9 mouse cellular contexts compared by ENCODE assay signal in genomic region chr2:153953836-153954235, GRCm38 (mm10). TPM values are rescaled to one million over a fixed set of nuclear protein-coding genes. Genes with fewer than 3 reads are reported as not detected.
A peak's percentile ranks its signal among the peaks of the same experiment; 100 is the strongest.
DNase-seq lines count a peak whose midpoint lies in the region; ATAC-seq and TF ChIP-seq lines count a peak whose summit lies in the region.
"Had no signal": no experiment of that assay in that cellular context is flagged by ENCODE, and none has a peak within 500 bp of the region (broad histone marks: within the 10 kb centered on the region; RNA-seq: fewer than 3 reads in every experiment).

No protein-coding gene starts in this region.

- no peaks in the 10 kb centered on the region for H3K4me1 ChIP-seq in hindbrain, embryonic 12.5 days
- 0 out of 2 replicates have a peak, but pooled peaks cover 3% of the 10 kb centered on the region for H3K4me1 ChIP-seq in limb, embryonic 15.5 days

- no peak overlapping the region for H3K27ac ChIP-seq in left cerebral cortex, adult 2 months
- no peak overlapping the region for H3K27ac ChIP-seq in hindbrain, embryonic 12.5 days
- H3K27ac ChIP-seq in limb, embryonic 15.5 days, result no peak overlapping the region

- H3K4me3 ChIP-seq in left cerebral cortex, adult 2 months, result no peak overlapping the region
- H3K4me3 ChIP-seq in hindbrain, embryonic 12.5 days, result no peak overlapping the region
- H3K4me3 ChIP-seq in limb, embryonic 15.5 days, result no peak overlapping the region

- intact Hi-C loops in left cerebral cortex, adult 2 months (cut with DNase I), result loop anchor here (5.0 kb wide), 2 partner anchors 142 to 287 kb away; no protein-coding TSS in a partner anchor
- intact Hi-C loops in left cerebral cortex, postnatal 36 days (cut with DNase I), result no loop called here

- DNase-seq in left cerebral cortex, adult 2 months (ENCODE audit: extremely low spot score in 1 of 2, low spot score in 2 of 2), result no peak
- DNase-seq in left cerebral cortex, postnatal 36 days (ENCODE audit: low spot score in 2 of 2), result no peak
- peak; percentile 95 for DNase-seq in R1 (ENCODE audit: low read depth, low spot score)
- peak; percentile 85 for DNase-seq in embryo, embryonic 11 days
- DNase-seq in natural killer cell, adult 2 months (ENCODE audit: low spot score in 2 of 2), result peak; percentile 36 to 49

- no peaks in the 10 kb centered on the region for H3K27me3 ChIP-seq in hindbrain, embryonic 12.5 days
- H3K27me3 ChIP-seq in limb, embryonic 15.5 days, result no peaks in the 10 kb centered on the region

- ATAC-seq in hindbrain, embryonic 12.5 days (ENCODE audit: low FRiP score), result no peak
- no peak for ATAC-seq in limb, embryonic 15.5 days (ENCODE audit: insufficient number of reproducible peaks, low FRiP score, low TSS enrichment, low read depth)
- no peak for ATAC-seq in monocyte, adult 5-6 weeks (replicated peaks; ENCODE audit: insufficient number of reproducible peaks, low FRiP score, low TSS enrichment, poor library complexity, severe bottlenecking)

- 14% methylated on average over 6 of the region's 6 CpGs for WGBS in hindbrain, embryonic 12.5 days
- WGBS in limb, embryonic 15.5 days, result 12% methylated on average over 6 of the region's 6 CpGs

- no peak overlapping the region for H3K9ac ChIP-seq in hindbrain, embryonic 12.5 days
- H3K9ac ChIP-seq in limb, embryonic 15.5 days, result no peak overlapping the region

- no peaks in the 10 kb centered on the region for H3K36me3 ChIP-seq in hindbrain, embryonic 12.5 days
- no peaks in the 10 kb centered on the region for H3K36me3 ChIP-seq in limb, embryonic 15.5 days

- peak; percentile 54 for TF ChIP-seq CTCF in left cerebral cortex, adult 2 months (IDR thresholded peaks at IDR 0.05)

- no peaks in the 10 kb centered on the region for H3K9me3 ChIP-seq in hindbrain, embryonic 12.5 days (replicated peaks)
- no peaks in the 10 kb centered on the region for H3K9me3 ChIP-seq in limb, embryonic 15.5 days

- H3K4me2 ChIP-seq in hindbrain, embryonic 12.5 days (replicated peaks), result peak overlapping the region; percentile 33
- H3K4me2 ChIP-seq in limb, embryonic 15.5 days, result 0 out of 2 replicates have a peak overlapping the region, but pooled peaks have one; percentile 21

RNA-seq across cellular contexts. Expression of gene Bpifb4, which starts 15.8 kb away (rescaled TPM):
- total RNA-seq in left cerebral cortex, adult 2 months (2021), result not detected
- total RNA-seq in left cerebral cortex, postnatal 36 days (2021), result not detected
- not detected in 2 replicates for polyA plus RNA-seq in hindbrain, embryonic 12.5 days (2016; fragmentation: Nextera tagmentation; extraction: Ambion mirVana)
- polyA plus RNA-seq in limb, embryonic 15.5 days (2015; fragmentation: Nextera tagmentation; extraction: Ambion mirVana), result not detected in 2 replicates
- not detected in 3 replicates for total RNA-seq in monocyte, adult 5-6 weeks (2017)

RNA-seq across cellular contexts. Expression of gene Bpifa6, which starts 20.9 kb away (rescaled TPM):
- total RNA-seq in left cerebral cortex, adult 2 months (2021), result not detected
- total RNA-seq in left cerebral cortex, postnatal 36 days (2021), result not detected
- not detected in 2 replicates for polyA plus RNA-seq in hindbrain, embryonic 12.5 days (2016; fragmentation: Nextera tagmentation; extraction: Ambion mirVana)
- not detected in 2 replicates for polyA plus RNA-seq in limb, embryonic 15.5 days (2015; fragmentation: Nextera tagmentation; extraction: Ambion mirVana)
- not detected in 3 replicates for total RNA-seq in monocyte, adult 5-6 weeks (2017)
- polyA plus RNA-seq: frontal cortex, adult 2 months had no signal

RNA-seq across cellular contexts. Expression of gene Bpifb3, which starts 35.8 kb away (rescaled TPM):
- not detected for total RNA-seq in left cerebral cortex, adult 2 months (2021)
- not detected for total RNA-seq in left cerebral cortex, postnatal 36 days (2021)
- polyA plus RNA-seq in hindbrain, embryonic 12.5 days (2016; fragmentation: Nextera tagmentation; extraction: Ambion mirVana), result not detected in 2 replicates
- polyA plus RNA-seq in limb, embryonic 15.5 days (2015; fragmentation: Nextera tagmentation; extraction: Ambion mirVana), result not detected in 2 replicates
- not detected in 3 replicates for total RNA-seq in monocyte, adult 5-6 weeks (2017)

RNA-seq across cellular contexts. Expression of gene Bpifb6, which starts 53.6 kb away (rescaled TPM):
- not detected for total RNA-seq in left cerebral cortex, adult 2 months (2021)
- not detected for total RNA-seq in left cerebral cortex, postnatal 36 days (2021)
- not detected in 2 replicates for polyA plus RNA-seq in hindbrain, embryonic 12.5 days (2016; fragmentation: Nextera tagmentation; extraction: Ambion mirVana)
- not detected in 2 replicates for polyA plus RNA-seq in limb, embryonic 15.5 days (2015; fragmentation: Nextera tagmentation; extraction: Ambion mirVana)
- not detected in 3 replicates for total RNA-seq in monocyte, adult 5-6 weeks (2017)

RNA-seq across cellular contexts. Expression of gene Bpifa2, which starts 54.2 kb away (rescaled TPM):
- not detected for total RNA-seq in left cerebral cortex, adult 2 months (2021)
- total RNA-seq in left cerebral cortex, postnatal 36 days (2021), result not detected
- polyA plus RNA-seq in hindbrain, embryonic 12.5 days (2016; fragmentation: Nextera tagmentation; extraction: Ambion mirVana), result not detected in 2 replicates
- 0.41 TPM in 1 of 2 replicates, not detected in the other for polyA plus RNA-seq in limb, embryonic 15.5 days (2015; fragmentation: Nextera tagmentation; extraction: Ambion mirVana)
- not detected in 3 replicates for total RNA-seq in monocyte, adult 5-6 weeks (2017)
- polyA plus RNA-seq: frontal cortex, adult 2 months had no signal

Comparison
In these comparisons a context has a peak if more than half of its experiments do, and no peak if none do; other contexts are left out.
1. DNase-seq: peak in R1 (single experiment), embryo, embryonic 11 days (single experiment) and natural killer cell, adult 2 months (2 of 2); none in left cerebral cortex, adult 2 months (0 of 2) and left cerebral cortex, postnatal 36 days (0 of 2).